Mouse (Mus musculus): ENCODE measurements at regions not wholly inside any gene's neighbourhood (a gene's known extent, or its start where the extent isn't known, plus 50 kb on each side); places are given as distances from the start of the nearest gene placed in this dataset.

DNA sequence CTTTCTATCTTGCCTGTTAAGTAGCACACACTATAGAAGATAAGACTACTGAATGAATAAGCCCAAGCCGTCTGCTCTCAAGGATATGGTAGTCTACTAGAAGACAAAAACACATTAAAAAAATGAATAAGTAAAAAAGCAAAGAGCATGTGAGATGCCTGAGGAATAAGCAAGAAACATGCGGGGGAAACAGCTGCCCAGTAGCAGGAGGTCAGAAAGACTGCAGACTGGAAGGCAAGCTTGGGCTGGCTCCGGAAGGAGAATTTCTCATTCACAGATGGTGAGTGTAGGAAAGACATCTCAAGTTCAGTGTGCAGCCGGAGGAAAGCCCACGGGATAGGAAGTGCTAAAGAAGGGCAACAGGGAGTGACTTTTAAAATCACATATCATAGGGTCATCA lies 713.4 kb downstream of the Slc22a22 start:
- no peak for TF ChIP-seq MXI1 (IDR thresholded peaks at IDR 0.05; ENCODE audit: low read depth, low read length)
- no peak for TF ChIP-seq EP300 (IDR thresholded peaks at IDR 0.05; ENCODE audit: low read length)
- no peak for TF ChIP-seq POLR2A (IDR thresholded peaks at IDR 0.05; ENCODE audit: low read depth, low read length)
- no peak for TF ChIP-seq CTCF (conservative IDR thresholded peaks at IDR 0.05 in 1 of 2, IDR thresholded peaks at IDR 0.05 in 1 of 2; ENCODE audit: low read depth in 2 of 2, low read length in 2 of 2)
- TF ChIP-seq MAZ (IDR thresholded peaks at IDR 0.05; ENCODE audit: low read depth, low read length), result no peak
- no peak for TF ChIP-seq IRF4 (IDR thresholded peaks at IDR 0.05; ENCODE audit: low read depth, low read length)
- no peak for TF ChIP-seq USF1 (IDR thresholded peaks at IDR 0.05; ENCODE audit: low read depth, low read length)
- TF ChIP-seq RCOR1 (conservative IDR thresholded peaks at IDR 0.05; ENCODE audit: low read depth, low read length), result no peak
- TF ChIP-seq RAD21 (IDR thresholded peaks at IDR 0.05; ENCODE audit: low read depth, low read length), result no peak
- TF ChIP-seq SMC3 (IDR thresholded peaks at IDR 0.05; ENCODE audit: low read depth, low read length), result no peak
- TF ChIP-seq USF2 (conservative IDR thresholded peaks at IDR 0.05; ENCODE audit: low read depth, low read length), result no peak
- no peak for TF ChIP-seq POLR2AphosphoS2 (IDR thresholded peaks at IDR 0.05; ENCODE audit: low read depth, low read length)
